Mouse (Mus musculus) testis, adult 2 months (tissue): Measurements from ENCODE around the gene Dhrs13. TPM values are rescaled to one million over a fixed set of nuclear protein-coding genes. Genes with fewer than 3 reads are reported as not detected.

Experiments used
- H3K27ac ChIP-seq: fragments of 200-500 bp; 2 replicates; pipeline ENCODE4 v1.5.1; 2012; ENCODE audit warnings: low read depth, low read length; ENCODE audit not compliant: control insufficient read depth, insufficient read depth
- H3K27me3 ChIP-seq: fragments of 200-500 bp; 2 replicates; pipeline ENCODE4 v1.6.1; 2012; ENCODE audit warnings: mild to moderate bottlenecking, low read length, moderate library complexity; ENCODE audit not compliant: control insufficient read depth, insufficient read depth
- H3K36me3 ChIP-seq: fragments of 200-500 bp; 2 replicates; pipeline ENCODE4 v1.6.1; 2012; ENCODE audit warnings: mild to moderate bottlenecking, low read length; ENCODE audit not compliant: control insufficient read depth, insufficient read depth
- H3K4me1 ChIP-seq: fragments of 200-500 bp; 2 replicates; pipeline ENCODE4 v1.6.1; 2012; ENCODE audit warnings: low read length; ENCODE audit not compliant: control insufficient read depth, insufficient read depth
- H3K4me3 ChIP-seq: fragments of 200-500 bp; 2 replicates; pipeline ENCODE4 v1.5.1; 2012; ENCODE audit warnings: low read depth, mild to moderate bottlenecking, low read length, moderate library complexity, mixed read lengths; ENCODE audit not compliant: control insufficient read depth
- CTCF ChIP-seq: fragments of 200-500 bp; IDR thresholded peaks from 2 replicates; pipeline ENCODE4 v1.5.1; 2012; ENCODE audit warnings: low read depth, mild to moderate bottlenecking, inconsistent platforms, low read length, moderate library complexity; ENCODE audit not compliant: control insufficient read depth, insufficient read depth, insufficient replicate concordance
- POLR2A ChIP-seq: fragments of 200-500 bp; IDR thresholded peaks from 2 replicates; pipeline ENCODE4 v1.6.1; 2012; ENCODE audit warnings: low read depth, mild to moderate bottlenecking, inconsistent platforms, low read length, moderate library complexity; ENCODE audit not compliant: control insufficient read depth
- polyA plus RNA-seq: library from polyadenylated mRNA; depleted of rRNA; stranded (reverse); fragments of >200 nt; gene quantifications from 2 replicates; pipeline ENCODE4 v1.2.3, GENCODE M21; 2012; rRNA removed

Dhrs13 gene
- polyA plus RNA-seq, 1 experiment = 4.9 TPM

DNA sequence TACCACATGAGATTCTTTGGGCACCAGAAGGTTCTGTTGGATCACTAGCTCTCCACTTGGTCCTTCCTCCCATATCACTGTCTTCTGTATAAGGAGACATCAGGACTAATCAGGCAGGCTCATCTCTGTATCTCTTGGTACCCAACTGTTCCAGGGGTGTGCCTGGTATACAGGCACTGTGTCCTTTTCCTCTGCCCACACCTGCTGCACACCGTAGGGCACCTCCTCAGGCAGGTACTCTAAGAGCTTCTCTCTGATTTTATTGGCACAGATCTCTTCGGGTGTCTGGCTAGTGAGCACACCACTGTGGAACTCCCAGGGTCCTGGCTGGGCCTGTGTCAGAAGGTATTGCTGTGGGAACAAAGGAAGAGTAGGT, 42.2 kb downstream of the Dhrs13 start:
- TF ChIP-seq CTCF (no peak), POLR2A (no peak)
- Histone ChIP-seq H3K4me1 (no peaks in the 10 kb centered on the region; the same call in 1 of the 2 replicates), H3K4me3 (no peak overlapping the region), H3K27ac (no peak overlapping the region), H3K27me3 (no peaks in the 10 kb centered on the region), H3K36me3 (peaks cover 3% of the 10 kb centered on the region)

DNA sequence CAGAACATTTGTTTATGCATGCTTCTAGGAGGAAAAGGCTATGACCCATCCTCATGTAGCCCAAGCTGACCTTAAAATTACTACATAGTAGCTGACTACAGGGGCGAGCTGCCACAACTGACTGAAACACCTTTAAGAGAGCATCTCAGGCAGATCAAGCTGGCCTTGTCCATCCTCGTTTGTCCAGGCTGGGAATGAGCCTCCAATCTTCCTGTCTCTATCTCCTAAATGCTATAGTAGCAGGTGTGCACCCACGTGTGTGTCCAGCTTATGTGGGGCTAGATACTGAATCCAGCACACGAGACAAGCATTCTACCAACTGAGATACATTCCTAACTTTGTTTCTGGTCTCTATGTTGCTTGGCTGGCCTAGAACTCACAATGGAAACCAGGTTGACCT, 42.6 kb downstream of the Dhrs13 start:
- no peak overlapping the region for H3K27ac ChIP-seq
- no peak for TF ChIP-seq POLR2A
- no peak for TF ChIP-seq CTCF
- H3K36me3 ChIP-seq = peaks cover 3% of the 10 kb centered on the region
- no peaks in the 10 kb centered on the region; the same call in 1 of the 2 replicates for H3K4me1 ChIP-seq
- H3K4me3 ChIP-seq = no peak overlapping the region
- H3K27me3 ChIP-seq = no peaks in the 10 kb centered on the region

DNA sequence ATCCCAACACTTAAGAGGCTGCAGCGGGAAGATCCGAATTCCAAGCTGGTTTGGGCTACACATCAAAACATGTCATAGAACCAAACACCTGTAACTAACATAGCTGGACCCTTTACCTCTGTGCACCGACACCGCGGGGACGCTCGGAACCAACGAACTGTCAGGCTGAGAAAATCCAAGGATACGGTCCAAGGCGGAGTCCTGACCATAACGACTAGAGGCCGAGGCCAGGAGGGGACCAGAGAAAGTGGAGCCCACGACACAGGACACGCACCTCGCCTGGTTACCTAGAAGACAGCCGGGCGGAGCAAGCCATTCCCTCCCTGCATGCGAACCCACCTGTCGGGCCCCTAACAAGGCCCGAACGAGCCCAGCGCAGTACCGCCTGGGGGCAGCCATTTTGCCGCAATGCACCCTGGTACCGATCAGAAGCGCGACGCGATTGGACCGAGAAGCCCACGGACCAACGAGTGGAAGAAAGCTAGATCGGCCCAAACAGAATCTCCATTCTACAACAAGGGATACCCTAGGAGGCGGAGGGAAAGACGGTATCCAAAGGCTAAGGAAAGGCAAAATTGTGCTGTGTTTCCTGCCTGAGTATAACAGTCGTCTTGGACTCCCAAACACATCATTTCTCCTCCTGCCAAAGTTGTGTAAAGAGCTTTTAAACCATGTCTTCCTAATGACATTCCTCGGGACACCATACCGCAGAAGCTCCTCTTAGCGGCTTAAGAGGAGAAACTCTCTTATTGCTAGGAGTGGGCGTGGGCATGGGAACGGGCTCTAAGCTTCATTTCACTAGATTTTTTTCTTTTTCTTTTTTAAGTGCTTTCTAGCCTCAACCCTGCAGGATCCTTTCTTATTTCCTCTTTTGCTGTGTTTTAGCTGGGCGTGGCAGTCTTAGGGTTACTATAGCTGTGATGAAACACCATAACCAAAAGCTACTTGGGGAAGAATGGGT, 48.2 kb downstream of the Dhrs13 start, which contains the start of gene Eral1:
Gene Eral1, minus strand, starts transcription at position 423 of the 961 bp plus-strand sequence.
- H3K27ac ChIP-seq = peak within 1 kb of the TSS; percentile 84
- 0 out of 2 replicates have a peak, but pooled peaks cover 1% of the 10 kb centered on the region for H3K36me3 ChIP-seq
- H3K4me3 ChIP-seq = peak within 1 kb of the TSS; percentile 96
- H3K27me3 ChIP-seq = no peaks in the 10 kb centered on the region
- TF ChIP-seq POLR2A (peak; percentile 96), CTCF (no peak)
- peaks cover 4% of the 10 kb centered on the region; the same call in 1 of the 2 replicates for H3K4me1 ChIP-seq

DNA sequence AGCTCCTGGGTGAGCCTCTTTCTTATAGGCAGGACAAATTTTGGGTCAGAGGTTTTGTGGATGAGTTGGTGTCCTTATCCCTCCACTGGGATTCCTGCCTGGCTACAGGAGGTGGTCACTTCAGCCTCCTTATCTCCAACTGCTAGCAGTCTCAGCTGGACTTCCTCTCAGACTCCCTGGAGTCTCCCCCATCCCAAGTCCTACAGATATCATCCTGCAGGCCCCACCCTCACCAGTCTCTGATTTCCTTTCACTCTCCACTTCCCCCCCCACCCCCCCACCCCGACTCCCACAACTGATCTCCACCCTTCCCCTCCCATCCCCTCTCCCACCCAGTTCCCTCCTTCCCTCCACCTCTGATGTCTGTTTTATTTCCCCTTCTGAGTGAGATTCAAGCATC, 51.5 kb downstream of the Dhrs13 start:
- no peak for TF ChIP-seq POLR2A
- TF ChIP-seq CTCF = no peak

DNA sequence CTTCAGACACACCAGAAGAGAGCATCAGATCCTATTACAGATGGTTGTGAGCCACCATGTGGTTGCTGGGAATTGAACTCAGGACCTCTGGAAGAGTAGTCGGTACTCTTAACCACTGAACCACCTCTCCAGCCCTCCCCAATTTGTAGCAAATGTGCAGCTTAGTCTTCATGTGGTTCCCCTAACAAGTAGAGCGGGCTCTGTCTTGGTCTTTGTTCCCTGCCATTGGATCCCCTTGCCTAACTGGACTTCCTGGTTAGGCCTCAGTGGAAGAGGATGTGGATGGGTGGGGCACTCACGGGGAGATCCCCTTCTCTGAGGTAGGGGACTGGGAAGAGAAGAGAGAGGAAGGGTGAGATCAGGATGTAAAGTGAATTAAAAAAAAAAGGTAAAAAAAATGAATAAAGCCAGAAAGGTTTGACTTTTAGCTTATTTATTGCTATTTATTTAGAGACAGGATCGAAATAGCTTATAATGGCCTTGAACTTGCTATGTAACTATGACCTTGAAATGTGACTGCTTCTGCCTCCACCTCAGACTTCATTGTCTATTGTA, 54.9 kb downstream of the Dhrs13 start:
- H3K36me3 ChIP-seq = no peaks in the 10 kb centered on the region
- H3K27ac ChIP-seq = no peak overlapping the region
- H3K4me1 ChIP-seq = no peaks in the 10 kb centered on the region
- TF ChIP-seq POLR2A = no peak
- TF ChIP-seq CTCF = no peak
- no peaks in the 10 kb centered on the region for H3K27me3 ChIP-seq
- no peak overlapping the region for H3K4me3 ChIP-seq

More for the DNA sequence above, 51.5 kb downstream of the Dhrs13 start:
- Histone ChIP-seq H3K27me3 (no peaks in the 10 kb centered on the region), H3K4me1 (peaks cover 4% of the 10 kb centered on the region; the same call in 1 of the 2 replicates), H3K27ac (no peak overlapping the region), H3K4me3 (no peak overlapping the region), H3K36me3 (no peaks in the 10 kb centered on the region)

Other genes starting within 250 kb of the Dhrs13 start
- not detected in 2 replicates for gene Gm10277, start 244.5 kb upstream of the Dhrs13 start, polyA plus RNA-seq
- gene Pipox, start 138.2 kb upstream of the Dhrs13 start, polyA plus RNA-seq = 0.94 and 1.4 TPM in 2 replicates
- 7.0 and 8.3 TPM in 2 replicates for gene Sez6, start 101.5 kb upstream of the Dhrs13 start, polyA plus RNA-seq
- gene Phf12, start 49.5 kb upstream of the Dhrs13 start, polyA plus RNA-seq = 24.6 and 26.7 TPM in 2 replicates
- 35.3 and 36.6 TPM in 2 replicates for gene Flot2, start 5.7 kb downstream of the Dhrs13 start, polyA plus RNA-seq
- gene Eral1, start 48.1 kb downstream of the Dhrs13 start, polyA plus RNA-seq = 17.4 and 18.2 TPM in 2 replicates
- 11.5 and 11.7 TPM in 2 replicates for gene Fam222b, start 62.4 kb downstream of the Dhrs13 start, polyA plus RNA-seq
- gene Traf4, start 133.3 kb downstream of the Dhrs13 start, polyA plus RNA-seq = 9.5 and 12.5 TPM in 2 replicates
- 22.2 and 22.3 TPM in 2 replicates for gene Nek8, start 144.4 kb downstream of the Dhrs13 start, polyA plus RNA-seq
- gene Tlcd1, start 144.4 kb downstream of the Dhrs13 start, polyA plus RNA-seq = 65.1 and 73.7 TPM in 2 replicates
- gene Rpl23a, start 151.3 kb downstream of the Dhrs13 start, polyA plus RNA-seq = 125 and 137 TPM in 2 replicates
- gene Rab34, start 156.2 kb downstream of the Dhrs13 start, polyA plus RNA-seq = 10.4 and 13.2 TPM in 2 replicates
- 175 and 191 TPM in 2 replicates for gene Proca1, start 161.1 kb downstream of the Dhrs13 start, polyA plus RNA-seq
- gene Sdf2, start 213.5 kb downstream of the Dhrs13 start, polyA plus RNA-seq = 34.2 and 35.3 TPM in 2 replicates
- gene Supt6, start 213.7 kb downstream of the Dhrs13 start, polyA plus RNA-seq = 20.1 and 22.2 TPM in 2 replicates
- 125 and 133 TPM in 2 replicates for gene 2610507B11Rik, start 229.5 kb downstream of the Dhrs13 start, polyA plus RNA-seq